Mouse (Mus musculus) urinary bladder, adult 2 months (tissue): Measurements from ENCODE around the gene Slc7a3. TPM values are rescaled to one million over a fixed set of nuclear protein-coding genes. Genes with fewer than 3 reads are reported as not detected.
"Not testable (repeated sequence)": the region's sequence is repeated elsewhere in the genome, so short reads cannot be mapped to it uniquely, and the experiment has no call there.

Experiments used
- DNase-seq: peaks from one replicate; pipeline ENCODE4 v3.0.0; 2022; ENCODE audit warnings: low spot score
- polyA plus RNA-seq: library from polyadenylated mRNA; depleted of rRNA; stranded (reverse); fragments of >200 nt; gene quantifications from 2 replicates; pipeline ENCODE4 v1.2.3, GENCODE M21; 2012; rRNA removed

Slc7a3 gene
- polyA plus RNA-seq = 2.6 and 3.1 TPM in 2 replicates

- no peak for DNase-seq
Measured at GRCm38 (mm10) chrX:101085920-101086319, at the start of gene Slc7a3. Gene Slc7a3, minus strand, starts transcription at chrX:101086020.

GRCm38 (mm10) chrX:101131992-101132791 is 46.4 kb upstream of the Slc7a3 start:
- no peak for DNase-seq

GRCm38 (mm10) chrX:101131001-101131400 is 45.2 kb upstream of the Slc7a3 start:
- no peak for DNase-seq

- DNase-seq = no peak
Measured at GRCm38 (mm10) chrX:101128559-101128958, 42.7 kb upstream of the Slc7a3 start.

GRCm38 (mm10) chrX:101126977-101127376 is 41.2 kb upstream of the Slc7a3 start:
- no peak for DNase-seq

GRCm38 (mm10) chrX:101126474-101126955 is 40.7 kb upstream of the Slc7a3 start:
- peak; percentile 22 for DNase-seq

- DNase-seq = no peak
Measured at GRCm38 (mm10) chrX:101120546-101120945, 34.7 kb upstream of the Slc7a3 start.

GRCm38 (mm10) chrX:101085211-101085610 is 609 bp downstream of the Slc7a3 start:
- not testable (repeated sequence) for DNase-seq

GRCm38 (mm10) chrX:101084192-101084591 is 1.6 kb downstream of the Slc7a3 start:
- DNase-seq = no peak

- DNase-seq = no peak
Measured at GRCm38 (mm10) chrX:101065245-101065644, 20.6 kb downstream of the Slc7a3 start.

GRCm38 (mm10) chrX:101063503-101063902 is 22.3 kb downstream of the Slc7a3 start:
- no peak for DNase-seq

GRCm38 (mm10) chrX:101059541-101059940 is 26.3 kb downstream of the Slc7a3 start, which contains the start of gene Tex11:
Gene Tex11, minus strand, starts transcription at chrX:101059667.
- DNase-seq = no peak

Other genes with a start within 250 kb of the Slc7a3 start
- gene Tex11, start 26.4 kb downstream of the Slc7a3 start, polyA plus RNA-seq = 0.01 and 0.21 TPM in 2 replicates
- 45.4 and 47.2 TPM in 2 replicates for gene Snx12, start 136.5 kb upstream of the Slc7a3 start, polyA plus RNA-seq
- gene Foxo4, start 168.5 kb upstream of the Slc7a3 start, polyA plus RNA-seq = 16.9 and 23.3 TPM in 2 replicates
- 0.13 and 0.47 TPM in 2 replicates for gene Gm614, start 178.0 kb upstream of the Slc7a3 start, polyA plus RNA-seq
- 13.0 and 13.3 TPM in 2 replicates for gene Il2rg, start 182.2 kb upstream of the Slc7a3 start, polyA plus RNA-seq
- gene Gm20489, start 183.0 kb upstream of the Slc7a3 start, polyA plus RNA-seq = not detected in 2 replicates
- 39.9 and 53.7 TPM in 2 replicates for gene Med12, start 188.0 kb upstream of the Slc7a3 start, polyA plus RNA-seq
- gene Nlgn3, start 213.1 kb upstream of the Slc7a3 start, polyA plus RNA-seq = 1.9 and 2.2 TPM in 2 replicates